Mouse (Mus musculus) regulatory T cell (primary cell): Measurements from ENCODE around the gene Scyl2.
"Not testable (repeated sequence)": the region's sequence is repeated elsewhere in the genome, so short reads cannot be mapped to it uniquely, and the experiment has no call there.

Experiments
- in situ Hi-C: fragments of 300-600 bp; cut with MboI, MseI; formaldehyde crosslinking; loops from one replicate; pipeline ENCODE4 v1.15.1; 2025; ENCODE audit warnings: high pct_unique_total_duplicates

The Scyl2 gene

GRCm38 (mm10) chr10:89679448-89679847 is 6.6 kb downstream of the Scyl2 start:
- in situ Hi-C loops, result no loop called here

GRCm38 (mm10) chr10:89678054-89678453 is 8.0 kb downstream of the Scyl2 start:
- in situ Hi-C loops, result no loop called here

- in situ Hi-C loops, result no loop called here
Observed at GRCm38 (mm10) chr10:89676609-89677008, 9.5 kb downstream of the Scyl2 start.

- in situ Hi-C loops, result not testable (repeated sequence)
Observed at GRCm38 (mm10) chr10:89670371-89670770, 15.7 kb downstream of the Scyl2 start.

GRCm38 (mm10) chr10:89667571-89667970 is 18.5 kb downstream of the Scyl2 start:
- in situ Hi-C loops, result no loop called here

GRCm38 (mm10) chr10:89665679-89666078 is 20.4 kb downstream of the Scyl2 start:
- in situ Hi-C loops, result no loop called here

GRCm38 (mm10) chr10:89664977-89665645 is 21.0 kb downstream of the Scyl2 start:
- in situ Hi-C loops, result no loop called here

- in situ Hi-C loops, result no loop called here
Observed at GRCm38 (mm10) chr10:89656366-89656765, 29.7 kb downstream of the Scyl2 start.

- in situ Hi-C loops, result no loop called here
Observed at GRCm38 (mm10) chr10:89652912-89653311, 33.2 kb downstream of the Scyl2 start.

- in situ Hi-C loops, result no loop called here
Observed at GRCm38 (mm10) chr10:89651691-89652090, 34.4 kb downstream of the Scyl2 start.

GRCm38 (mm10) chr10:89646918-89647317 is 39.2 kb downstream of the Scyl2 start:
- in situ Hi-C loops, result no loop called here

GRCm38 (mm10) chr10:89637001-89637400 is 49.1 kb downstream of the Scyl2 start:
- in situ Hi-C loops, result no loop called here

GRCm38 (mm10) chr10:89635018-89635417 is 51.1 kb downstream of the Scyl2 start:
- in situ Hi-C loops, result no loop called here

GRCm38 (mm10) chr10:89633736-89634426 is 52.2 kb downstream of the Scyl2 start:
- in situ Hi-C loops, result loop anchor here (5.0 kb wide), 1 partner anchor 172 kb away; no protein-coding TSS in a partner anchor

GRCm38 (mm10) chr10:89633121-89633520 is 53.0 kb downstream of the Scyl2 start:
- in situ Hi-C loops, result loop anchor here (5.0 kb wide), 1 partner anchor 171 kb away; no protein-coding TSS in a partner anchor

- in situ Hi-C loops, result loop anchor here (5.0 kb wide), 1 partner anchor 170 kb away; no protein-coding TSS in a partner anchor
Observed at GRCm38 (mm10) chr10:89631831-89632230, 54.3 kb downstream of the Scyl2 start.

- in situ Hi-C loops, result loop anchor here (5.0 kb wide), 1 partner anchor 168 kb away; no protein-coding TSS in a partner anchor
Observed at GRCm38 (mm10) chr10:89630564-89630963, 55.5 kb downstream of the Scyl2 start.

- in situ Hi-C loops, result loop anchor here (5.0 kb wide), 1 partner anchor 168 kb away; no protein-coding TSS in a partner anchor
Observed at GRCm38 (mm10) chr10:89630052-89630451, 56.0 kb downstream of the Scyl2 start.

- in situ Hi-C loops, result loop anchor here (10.0 kb wide), 1 partner anchor 302 kb away; no protein-coding TSS in a partner anchor
Observed at GRCm38 (mm10) chr10:89626714-89627113, 59.4 kb downstream of the Scyl2 start.

- in situ Hi-C loops, result loop anchor here (10.0 kb wide), 1 partner anchor 299 kb away; no protein-coding TSS in a partner anchor
Observed at GRCm38 (mm10) chr10:89624196-89624595, 61.9 kb downstream of the Scyl2 start.

- in situ Hi-C loops, result loop anchor here (10.0 kb wide), 1 partner anchor 296 kb away; no protein-coding TSS in a partner anchor
Observed at GRCm38 (mm10) chr10:89621129-89621528, 65.0 kb downstream of the Scyl2 start, which contains the start of gene Slc17a8. Gene Slc17a8 (minus strand): TSS chr10:89621253.

- in situ Hi-C loops, result no loop called here
Observed at GRCm38 (mm10) chr10:89599311-89599710, 86.8 kb downstream of the Scyl2 start.
